Mouse (Mus musculus) erythroblast, embryonic 14.5 days (primary cell): ENCODE results near the gene Rptor. TPM values are rescaled to one million over a fixed set of nuclear protein-coding genes. Genes with fewer than 3 reads are reported as not detected.

Source experiments
- H3K27me3 ChIP-seq: 2 replicates; pipeline ENCODE4 v1.6.1; 2012; ENCODE audit warnings: inconsistent platforms; ENCODE audit not compliant: control insufficient read depth
- H3K36me3 ChIP-seq: 2 replicates; pipeline ENCODE4 v1.6.1; 2012; ENCODE audit warnings: mild to moderate bottlenecking, inconsistent platforms; ENCODE audit not compliant: control insufficient read depth
- H3K4me1 ChIP-seq: 2 replicates; pipeline ENCODE4 v1.6.1; 2012; ENCODE audit warnings: inconsistent platforms; ENCODE audit not compliant: control insufficient read depth
- H3K4me3 ChIP-seq: replicated peaks from 2 replicates; pipeline ENCODE3; 2012; ENCODE audit warnings: moderate library complexity, mild to moderate bottlenecking, inconsistent platforms
- H3K9me3 ChIP-seq: 2 replicates; pipeline ENCODE4 v1.6.1; 2012; ENCODE audit warnings: low read length, inconsistent platforms, mixed read lengths; ENCODE audit not compliant: control insufficient read depth
- GATA1 ChIP-seq: IDR thresholded peaks from 2 replicates; pipeline ENCODE4 v1.6.1; 2012; ENCODE audit warnings: low read length, inconsistent platforms, mixed read lengths
- TAL1 ChIP-seq: IDR thresholded peaks from 3 replicates; pipeline ENCODE4 v1.6.1; 2012; ENCODE audit warnings: low read length, inconsistent platforms, mixed read lengths
- polyA plus RNA-seq: library from polyadenylated mRNA; stranded (reverse); fragments of >175 nt; gene quantifications from 2 replicates; pipeline ENCODE4 v1.2.3, GENCODE M21; 2012

The Rptor gene
- polyA plus RNA-seq, 1 experiment: 1.5 TPM

DNA sequence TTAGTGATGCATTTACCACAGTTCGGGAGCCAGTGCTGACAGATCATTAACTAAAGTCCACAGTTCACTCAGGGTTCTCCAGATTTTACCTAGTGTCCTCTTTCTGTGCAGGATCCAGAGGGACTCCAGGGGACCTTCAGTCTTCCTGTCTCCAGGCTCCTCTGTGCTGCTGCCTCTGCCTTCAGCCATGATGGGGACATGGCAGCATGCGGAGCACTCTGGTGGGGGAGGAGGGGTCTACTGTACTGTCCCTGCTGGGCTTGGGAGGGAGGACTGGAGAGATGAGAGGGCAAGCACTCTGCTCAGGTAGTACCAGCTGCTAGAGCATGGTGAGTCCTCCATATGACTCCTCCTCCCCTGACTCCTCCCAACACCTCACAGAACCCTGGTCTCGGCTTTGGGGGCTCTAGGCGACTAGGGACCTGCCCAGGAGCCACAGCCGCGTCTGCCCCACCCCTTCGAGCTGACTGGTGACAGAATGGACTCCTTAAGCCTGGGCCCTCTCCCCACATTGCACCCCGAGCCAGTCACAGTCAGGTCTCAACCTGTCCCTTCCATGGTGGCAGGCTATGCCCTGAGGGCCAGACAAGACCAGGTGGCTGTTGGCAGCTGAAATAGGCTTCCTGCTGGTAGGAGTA lies 336.5 kb downstream of the Rptor start:
- Histone ChIP-seq H3K36me3 (no peaks in the 10 kb centered on the region; the same call in 1 of the 2 replicates), H3K9me3 (peaks cover 3% of the 10 kb centered on the region; the same call in 1 of the 2 replicates), H3K4me3 (no peak overlapping the region), H3K4me1 (peaks cover 21% of the 10 kb centered on the region), H3K27me3 (peaks cover 73% of the 10 kb centered on the region)
- no peak for TF ChIP-seq TAL1
- no peak for TF ChIP-seq GATA1

DNA sequence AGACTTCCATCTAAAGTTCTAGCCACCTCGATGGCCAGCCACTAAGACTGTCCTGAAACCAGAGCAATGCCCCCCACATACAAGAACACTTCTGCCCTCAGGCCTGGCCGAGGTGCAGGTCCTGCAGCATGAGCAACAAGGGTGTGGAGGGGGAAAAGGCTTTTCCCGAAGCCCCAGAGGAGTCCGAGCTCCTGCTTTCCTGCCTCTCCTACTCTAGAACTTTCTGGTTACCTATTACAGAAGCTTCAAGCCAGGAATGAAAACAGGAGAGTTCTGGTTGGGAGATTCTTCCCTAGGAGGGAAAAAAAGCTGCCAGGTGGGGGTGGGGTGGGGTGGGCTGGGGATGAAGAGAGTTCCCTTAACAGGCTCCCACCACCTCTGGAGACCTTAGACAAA lies 337.0 kb downstream of the Rptor start:
- H3K4me3 ChIP-seq: no peak overlapping the region
- peaks cover 78% of the 10 kb centered on the region for H3K27me3 ChIP-seq
- peaks cover 21% of the 10 kb centered on the region for H3K4me1 ChIP-seq
- H3K36me3 ChIP-seq: no peaks in the 10 kb centered on the region; the same call in 1 of the 2 replicates
- H3K9me3 ChIP-seq: peaks cover 3% of the 10 kb centered on the region; the same call in 1 of the 2 replicates
- TF ChIP-seq GATA1 (no peak), TAL1 (no peak)

DNA sequence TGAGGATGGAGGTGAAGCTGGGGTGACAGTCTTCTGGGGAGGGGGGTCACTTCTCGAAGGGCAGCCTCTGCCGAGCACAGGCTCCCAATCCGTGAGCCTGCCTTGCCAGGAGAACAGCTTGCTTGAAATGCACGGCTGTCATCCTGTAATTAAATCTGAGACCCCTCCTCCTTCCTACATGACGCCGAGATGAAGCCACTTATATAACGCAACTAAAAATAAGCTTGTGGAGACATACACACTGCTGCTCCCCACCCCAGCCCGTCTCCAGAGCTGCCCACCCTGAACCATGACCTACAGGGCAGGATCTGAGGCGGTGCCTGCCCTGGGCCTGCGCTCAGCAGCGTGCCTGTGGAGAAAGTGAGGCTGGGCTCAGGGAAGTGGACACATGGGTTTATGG lies 337.4 kb downstream of the Rptor start:
- Histone ChIP-seq H3K4me1 (peaks cover 21% of the 10 kb centered on the region), H3K9me3 (peaks cover 3% of the 10 kb centered on the region; the same call in 1 of the 2 replicates), H3K27me3 (peaks cover 82% of the 10 kb centered on the region), H3K36me3 (no peaks in the 10 kb centered on the region; the same call in 1 of the 2 replicates), H3K4me3 (no peak overlapping the region)
- TF ChIP-seq TAL1 (no peak), GATA1 (no peak)

DNA sequence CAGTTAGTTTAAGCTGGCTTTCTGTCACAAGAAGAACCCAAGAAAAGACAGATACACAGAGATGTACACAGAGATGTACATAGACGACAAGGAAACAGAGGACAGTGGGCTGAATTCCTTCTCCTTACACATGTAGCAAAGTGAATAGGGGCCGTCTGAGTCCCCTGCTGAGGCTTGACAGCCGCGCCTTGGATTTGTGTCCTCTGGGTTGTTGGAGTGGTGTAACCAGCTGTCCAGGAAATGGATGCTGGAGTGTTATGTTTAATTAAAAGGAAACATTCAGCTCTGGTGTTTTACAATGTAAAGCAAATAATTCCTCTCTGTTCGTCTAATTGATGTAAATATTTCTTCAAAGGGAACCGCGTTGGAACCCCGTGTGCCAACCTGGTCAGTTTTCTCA lies 339.1 kb downstream of the Rptor start:
- H3K36me3 ChIP-seq: no peaks in the 10 kb centered on the region
- peaks cover 3% of the 10 kb centered on the region; the same call in 1 of the 2 replicates for H3K9me3 ChIP-seq
- peaks cover 21% of the 10 kb centered on the region for H3K4me1 ChIP-seq
- peaks cover 85% of the 10 kb centered on the region for H3K27me3 ChIP-seq
- no peak for TF ChIP-seq TAL1
- TF ChIP-seq GATA1: no peak
- peak overlapping the region; percentile 71 for H3K4me3 ChIP-seq

DNA sequence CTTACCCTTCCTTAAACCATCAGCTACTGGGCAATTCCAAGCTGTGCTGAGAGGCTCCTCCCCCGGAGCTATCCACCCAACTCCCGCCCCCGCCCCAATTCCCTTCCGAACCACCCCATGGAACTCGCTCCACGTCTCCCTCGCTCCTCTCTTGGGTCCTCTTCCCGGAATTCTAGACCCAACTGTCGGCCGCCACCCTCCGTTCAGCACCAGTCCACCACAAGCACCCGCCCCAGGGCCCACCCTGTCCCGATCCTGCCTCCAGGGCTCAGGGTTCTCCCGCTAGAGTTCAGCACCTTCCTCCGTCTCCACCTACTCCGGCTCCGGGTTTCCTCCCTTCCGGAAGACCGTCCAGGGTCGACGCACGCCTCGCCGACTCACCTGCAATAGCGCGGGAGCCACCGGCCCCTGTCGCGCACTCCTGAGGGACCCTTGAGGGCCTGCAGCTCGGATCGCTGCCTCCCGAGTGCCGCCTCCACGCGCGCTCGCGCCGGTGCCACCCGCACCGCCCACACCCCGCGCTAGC lies 339.6 kb downstream of the Rptor start:
- Histone ChIP-seq H3K27me3 (peaks cover 82% of the 10 kb centered on the region), H3K9me3 (peaks cover 3% of the 10 kb centered on the region; the same call in 1 of the 2 replicates), H3K4me1 (peaks cover 21% of the 10 kb centered on the region), H3K36me3 (no peaks in the 10 kb centered on the region), H3K4me3 (peak overlapping the region; percentile 71)
- no peak for TF ChIP-seq TAL1
- TF ChIP-seq GATA1: no peak

DNA sequence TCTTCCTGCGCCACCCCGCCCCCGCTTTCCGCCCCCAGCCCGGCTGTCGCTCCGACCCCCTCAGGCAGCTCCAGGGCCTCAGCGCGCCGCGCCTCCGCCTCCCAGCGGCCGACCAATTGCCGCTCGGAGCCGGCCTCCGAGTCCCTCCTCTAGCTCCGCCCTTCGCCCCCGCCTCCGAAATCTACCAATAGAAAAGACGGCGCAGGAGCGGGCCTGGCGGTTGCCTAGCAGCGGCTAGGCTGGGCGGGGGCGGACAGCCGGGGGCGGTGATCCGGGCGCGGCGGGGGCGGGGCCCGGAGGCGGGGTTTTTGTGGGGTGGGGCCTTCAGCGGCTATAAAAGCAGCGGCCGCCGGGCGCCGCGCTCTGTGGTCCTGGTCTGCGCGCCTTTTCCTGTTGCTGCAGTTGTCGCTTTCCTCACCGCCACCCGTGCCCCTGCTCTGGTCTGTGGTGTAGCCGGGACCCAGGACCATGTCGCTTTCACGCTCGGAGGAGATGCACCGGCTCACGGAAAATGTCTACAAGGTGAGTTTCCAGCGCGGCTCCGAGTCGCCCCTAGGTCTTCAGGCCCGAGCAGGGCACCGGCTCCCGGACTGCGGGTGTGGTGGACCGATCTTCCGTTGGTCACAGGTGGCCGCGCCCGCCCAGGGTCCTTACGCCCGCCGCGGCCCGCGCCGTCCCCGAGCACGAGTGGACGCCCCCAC lies 340.2 kb downstream of the Rptor start, which contains the start of gene Baiap2:
Baiap2 (plus strand) TSS at position 37 of the 701 bp plus-strand sequence.
- TF ChIP-seq GATA1: no peak
- no peak for TF ChIP-seq TAL1
- H3K9me3 ChIP-seq: peaks cover 3% of the 10 kb centered on the region; the same call in 1 of the 2 replicates
- peak within 1 kb of the TSS; percentile 71 for H3K4me3 ChIP-seq
- peaks cover 19% of the 10 kb centered on the region for H3K4me1 ChIP-seq
- no peaks in the 10 kb centered on the region for H3K36me3 ChIP-seq
- H3K27me3 ChIP-seq: peaks cover 76% of the 10 kb centered on the region

DNA sequence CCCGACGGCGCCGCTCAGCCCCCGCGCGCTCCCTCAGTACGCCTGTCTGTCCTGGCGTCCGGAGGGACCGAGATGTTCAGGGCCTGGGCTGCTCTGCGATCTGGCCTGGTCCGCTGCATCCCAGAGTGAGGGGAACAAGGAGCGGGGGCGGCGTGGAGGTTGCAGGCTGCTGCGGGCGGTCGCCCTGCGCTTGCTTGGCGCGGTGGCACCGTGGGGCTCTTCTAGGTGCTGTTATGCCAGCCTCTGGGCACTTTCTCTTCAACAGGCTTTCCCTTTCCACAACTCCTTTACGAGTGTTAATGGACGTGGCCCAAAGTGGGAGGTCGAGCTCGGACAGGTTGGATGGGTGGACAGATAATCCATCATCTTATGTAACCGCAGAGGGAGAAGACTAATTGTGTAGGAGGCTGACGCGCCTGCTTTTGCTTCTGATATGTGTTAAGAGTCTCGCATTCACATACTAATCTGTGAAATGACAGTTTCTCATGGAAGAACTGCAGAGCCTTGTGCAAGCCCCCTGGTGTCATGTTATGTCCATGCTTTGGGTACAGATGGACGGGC lies 340.8 kb downstream of the Rptor start:
- peaks cover 70% of the 10 kb centered on the region for H3K27me3 ChIP-seq
- H3K4me1 ChIP-seq: peaks cover 18% of the 10 kb centered on the region
- TF ChIP-seq TAL1: no peak
- TF ChIP-seq GATA1: no peak
- peak overlapping the region; percentile 63 for H3K4me3 ChIP-seq
- peaks cover 3% of the 10 kb centered on the region; the same call in 1 of the 2 replicates for H3K9me3 ChIP-seq
- no peaks in the 10 kb centered on the region for H3K36me3 ChIP-seq

DNA sequence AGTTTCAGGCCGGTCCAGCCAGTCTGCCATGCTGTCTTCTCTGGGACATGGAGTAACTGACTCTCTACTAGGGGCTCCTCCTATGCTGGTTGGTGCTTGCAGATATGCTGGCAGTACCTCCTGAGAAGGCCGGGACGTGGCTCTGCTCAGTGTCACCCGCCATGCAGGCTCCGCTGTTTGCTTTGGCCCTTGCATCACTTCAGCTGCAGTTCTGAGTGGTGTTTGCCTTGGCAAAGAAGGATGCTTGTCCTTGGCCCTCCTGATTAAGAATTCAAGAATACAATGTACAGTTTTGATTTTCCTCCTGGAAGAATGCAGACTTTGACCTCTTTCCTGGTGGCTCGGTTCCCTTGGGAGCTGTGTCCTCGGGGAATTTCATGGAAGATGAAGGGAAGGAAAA lies 342.6 kb downstream of the Rptor start:
- no peak for TF ChIP-seq TAL1
- TF ChIP-seq GATA1: no peak
- peaks cover 53% of the 10 kb centered on the region for H3K27me3 ChIP-seq
- H3K4me1 ChIP-seq: peaks cover 18% of the 10 kb centered on the region
- no peak overlapping the region for H3K4me3 ChIP-seq
- no peaks in the 10 kb centered on the region for H3K36me3 ChIP-seq
- H3K9me3 ChIP-seq: peaks cover 3% of the 10 kb centered on the region; the same call in 1 of the 2 replicates

DNA sequence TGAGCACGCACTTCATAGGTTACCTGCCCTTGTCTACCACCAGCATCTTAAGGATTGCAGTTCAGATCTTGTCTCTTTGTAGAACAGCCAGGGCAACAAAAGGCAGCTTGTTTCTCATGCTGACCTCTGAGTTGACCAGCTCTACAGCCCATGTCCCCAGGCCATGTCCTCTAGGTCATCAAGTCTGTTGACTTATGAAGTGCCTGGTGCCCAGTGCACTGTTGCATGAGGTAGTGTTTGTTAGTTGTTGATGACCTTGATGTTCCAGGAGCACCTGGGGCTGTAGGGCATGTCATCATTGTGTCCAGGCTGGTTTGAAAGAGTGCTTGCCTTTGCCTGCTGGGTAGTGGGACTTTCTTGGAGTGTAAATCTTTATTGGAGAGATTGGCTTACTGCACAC lies 344.7 kb downstream of the Rptor start:
- Histone ChIP-seq H3K9me3 (peaks cover 3% of the 10 kb centered on the region; the same call in 1 of the 2 replicates), H3K4me3 (no peak overlapping the region), H3K36me3 (no peaks in the 10 kb centered on the region), H3K27me3 (peaks cover 32% of the 10 kb centered on the region), H3K4me1 (peaks cover 12% of the 10 kb centered on the region)
- TF ChIP-seq TAL1: no peak
- TF ChIP-seq GATA1: no peak
